Mouse (Mus musculus) embryonic facial prominence, embryonic 10.5 days (tissue): ENCODE results near the gene Cactin. TPM values are rescaled to one million over a fixed set of nuclear protein-coding genes. Genes with fewer than 3 reads are reported as not detected.

Source experiments
- DNase-seq: peaks from one replicate; pipeline ENCODE4 v3.0.0-alpha.2; 2017; ENCODE audit warnings: low spot score
- H3K27ac ChIP-seq: fragments of 300-500 bp; sonication (generic); replicated peaks from 2 replicates; pipeline ENCODE4 v1.5.1; 2016; ENCODE audit warnings: mild to moderate bottlenecking
- H3K27me3 ChIP-seq: fragments of 300-500 bp; sonication (generic); replicated peaks from 2 replicates; pipeline ENCODE4 v1.6.1; 2016; ENCODE audit warnings: low read depth, mild to moderate bottlenecking; ENCODE audit not compliant: poor library complexity, severe bottlenecking
- H3K36me3 ChIP-seq: fragments of 300-500 bp; sonication (generic); replicated peaks from 2 replicates; pipeline ENCODE4 v1.6.1; 2016; ENCODE audit warnings: mild to moderate bottlenecking, moderate library complexity
- H3K4me1 ChIP-seq: fragments of 300-500 bp; sonication (generic); 2 replicates; pipeline ENCODE4 v1.6.1; 2016
- H3K4me3 ChIP-seq: fragments of 300-500 bp; sonication (generic); 2 replicates; pipeline ENCODE4 v1.5.1; 2016; ENCODE audit warnings: mild to moderate bottlenecking, moderate library complexity
- H3K9me3 ChIP-seq: fragments of 300-500 bp; sonication (generic); 2 replicates; pipeline ENCODE4 v1.6.1; 2016; ENCODE audit warnings: mild to moderate bottlenecking
- WGBS: fragments of 180-500 bp; shearing (Covaris S2); methylation state at CpG from one replicate; pipeline ENCODE4 v1.1.7; 2016; 5-methylcytosine and 5-hydroxymethylcytosine counted together
- polyA plus RNA-seq: library from polyadenylated mRNA; unstranded; fragments of >200 nt; fragmentation: Nextera tagmentation; extraction: Ambion mirVana; gene quantifications from 2 replicates; pipeline ENCODE4 v1.2.1, GENCODE M21; 2016

The Cactin gene
- 52.3 and 54.3 TPM in 2 replicates for polyA plus RNA-seq

DNA sequence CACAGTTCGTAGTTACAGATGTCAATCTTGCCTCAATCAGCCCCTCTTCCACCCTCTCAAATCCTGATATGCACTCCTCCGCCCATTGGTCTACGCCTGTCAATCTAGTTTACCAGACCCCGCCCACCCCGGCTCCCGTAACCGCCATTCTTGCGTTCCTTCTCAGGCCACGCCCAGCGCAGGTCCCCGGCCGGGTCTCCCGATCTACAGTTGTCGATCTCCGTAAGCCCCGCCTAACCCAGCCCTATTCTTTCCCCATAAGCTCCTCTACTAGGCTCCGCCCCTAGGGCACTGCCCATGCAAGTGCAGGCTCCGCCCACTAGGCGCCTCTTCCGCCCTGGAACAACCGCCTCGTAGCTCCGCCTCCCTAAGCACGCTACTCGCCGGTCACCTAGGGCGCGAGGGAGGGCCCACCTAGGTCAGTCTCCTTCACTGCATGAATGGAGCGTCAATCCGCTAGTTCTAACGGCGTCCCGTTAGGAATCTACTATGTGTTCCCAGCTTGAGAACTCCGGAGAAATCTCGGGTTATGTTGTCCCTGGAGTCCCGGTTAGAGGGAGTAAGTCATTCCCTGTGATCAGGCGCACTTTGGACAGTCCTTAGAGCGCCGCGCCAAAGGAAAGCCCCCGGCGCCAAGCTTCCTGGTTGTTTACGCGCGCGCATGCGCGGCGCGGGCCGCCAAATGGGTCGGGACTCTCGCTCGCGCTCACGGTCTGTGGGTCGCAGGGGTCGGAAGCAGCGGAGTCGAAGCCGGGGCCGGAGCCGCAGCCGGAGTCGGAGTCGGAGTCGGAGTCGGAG, at the start of gene Cactin:
Cactin (plus strand) TSS at position 554 of the 798 bp plus-strand sequence.
- under 1% methylated on average over 68 of the region's 68 CpGs for WGBS
- Histone ChIP-seq H3K36me3 (peaks cover 69% of the 10 kb centered on the region), H3K4me1 (peaks cover 53% of the 10 kb centered on the region), H3K4me3 (peak within 1 kb of the TSS; percentile 87), H3K9me3 (no peaks in the 10 kb centered on the region), H3K27me3 (0 out of 2 replicates have a peak, but pooled peaks cover 6% of the 10 kb centered on the region), H3K27ac (peak within 1 kb of the TSS; percentile 95)
- DNase-seq = peak; percentile 100

DNA sequence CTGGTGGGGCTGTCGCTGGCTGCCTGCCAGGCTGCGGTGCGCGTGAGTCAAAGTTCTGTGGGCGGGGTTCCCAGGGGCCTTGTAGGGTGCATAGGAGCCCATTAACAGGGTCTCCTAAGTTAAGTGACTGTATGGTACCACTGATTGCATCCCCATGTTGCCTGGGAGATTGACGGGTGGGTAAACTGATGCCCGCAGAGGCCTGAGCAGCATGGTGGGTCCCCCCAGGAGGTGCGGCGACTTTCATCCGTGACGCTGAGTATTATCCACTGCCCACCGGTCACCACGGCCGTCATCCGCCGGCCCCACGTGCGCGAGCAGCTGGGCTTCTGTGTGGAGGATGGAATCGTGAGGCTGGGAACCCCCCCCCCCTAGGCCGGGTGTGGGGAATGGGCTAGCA, 48.5 kb upstream of the Cactin start:
- 0 out of 2 replicates have a peak, but pooled peaks cover 4% of the 10 kb centered on the region for H3K27me3 ChIP-seq
- WGBS = 95% methylated on average over 21 of the region's 21 CpGs
- no peak overlapping the region for H3K4me3 ChIP-seq
- no peak overlapping the region for H3K27ac ChIP-seq
- peaks cover 15% of the 10 kb centered on the region for H3K4me1 ChIP-seq
- no peak for DNase-seq
- H3K9me3 ChIP-seq = no peaks in the 10 kb centered on the region
- peaks cover 63% of the 10 kb centered on the region for H3K36me3 ChIP-seq

DNA sequence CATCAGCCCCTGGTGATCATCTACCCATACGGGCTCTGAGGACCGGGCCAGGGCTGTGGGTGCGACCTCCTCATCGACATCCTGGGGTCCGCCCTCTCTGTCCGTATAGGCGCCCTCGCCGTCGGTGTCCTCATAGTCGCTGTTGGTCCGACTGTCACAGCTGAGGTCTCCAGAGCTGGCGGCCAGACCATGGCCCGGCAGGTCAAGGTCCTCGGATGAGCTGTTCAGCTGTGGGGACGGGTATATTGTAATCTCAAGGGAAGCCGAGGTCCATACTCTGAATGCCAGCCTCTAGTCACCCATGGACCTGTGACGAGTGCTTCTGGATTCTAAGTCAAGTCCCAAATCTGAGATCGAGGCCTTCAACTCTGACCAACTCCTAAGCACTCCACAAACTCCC, 47.1 kb upstream of the Cactin start:
- Histone ChIP-seq H3K4me1 (peaks cover 6% of the 10 kb centered on the region), H3K36me3 (peaks cover 68% of the 10 kb centered on the region), H3K4me3 (no peak overlapping the region; the same call in 1 of the 2 replicates), H3K9me3 (no peaks in the 10 kb centered on the region), H3K27ac (no peak overlapping the region), H3K27me3 (0 out of 2 replicates have a peak, but pooled peaks cover 9% of the 10 kb centered on the region)
- WGBS = 95% methylated on average over 19 of the region's 19 CpGs
- no peak for DNase-seq

DNA sequence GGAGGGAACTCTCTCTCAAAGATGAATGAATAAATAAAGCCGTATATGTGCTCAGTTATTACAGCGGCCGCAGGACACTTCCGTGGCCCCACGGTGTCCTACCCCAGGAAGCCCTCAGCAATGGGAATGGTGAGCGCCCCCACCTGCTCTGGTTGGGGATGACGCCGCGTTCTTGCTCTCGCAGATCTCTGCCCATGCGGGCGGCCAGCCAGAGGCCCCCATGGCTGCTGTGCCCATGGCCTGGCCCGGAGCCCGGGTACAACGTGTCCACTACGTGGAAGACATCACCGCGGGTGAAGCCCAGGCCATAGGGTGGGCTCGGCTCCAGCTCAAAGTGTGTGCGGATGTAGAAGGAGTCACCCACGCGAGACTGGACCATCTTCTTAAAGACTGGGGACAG, 43.2 kb upstream of the Cactin start:
- DNase-seq = no peak

DNA sequence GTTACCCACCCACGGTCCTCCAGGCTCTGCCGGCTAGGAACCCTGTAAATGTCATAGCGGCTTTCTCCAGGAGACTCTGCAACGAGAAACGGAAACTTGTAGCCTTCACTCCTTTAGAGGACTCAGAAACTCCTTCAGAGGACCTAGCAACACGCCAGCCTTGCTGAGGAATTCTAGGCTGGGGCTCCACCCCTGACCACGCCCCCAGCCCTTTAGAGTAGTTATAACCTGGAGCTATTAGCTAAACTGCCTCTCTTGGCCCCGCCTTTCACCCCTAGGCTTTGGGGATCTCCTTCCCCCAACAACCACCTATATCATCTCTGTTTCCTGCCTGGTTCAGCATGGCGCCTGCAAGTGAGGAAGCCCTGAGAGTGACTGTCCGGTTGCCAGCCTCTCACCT, 41.4 kb upstream of the Cactin start:
- WGBS = 47% methylated on average over 10 of the region's 10 CpGs
- Histone ChIP-seq H3K27ac (no peak overlapping the region; the same call in 1 of the 2 replicates), H3K36me3 (peaks cover 19% of the 10 kb centered on the region; the same call in 1 of the 2 replicates), H3K4me3 (0 out of 2 replicates have a peak overlapping the region, but pooled peaks have one; percentile 32), H3K27me3 (peaks cover 59% of the 10 kb centered on the region), H3K9me3 (no peaks in the 10 kb centered on the region), H3K4me1 (peaks cover 26% of the 10 kb centered on the region)
- DNase-seq = no peak

More for the DNA sequence above, 43.2 kb upstream of the Cactin start:
- 80% methylated on average over 22 of the region's 22 CpGs for WGBS
- Histone ChIP-seq H3K4me1 (peaks cover 14% of the 10 kb centered on the region), H3K27ac (no peak overlapping the region), H3K9me3 (no peaks in the 10 kb centered on the region), H3K36me3 (peaks cover 38% of the 10 kb centered on the region), H3K4me3 (no peak overlapping the region), H3K27me3 (peaks cover 41% of the 10 kb centered on the region)

DNA sequence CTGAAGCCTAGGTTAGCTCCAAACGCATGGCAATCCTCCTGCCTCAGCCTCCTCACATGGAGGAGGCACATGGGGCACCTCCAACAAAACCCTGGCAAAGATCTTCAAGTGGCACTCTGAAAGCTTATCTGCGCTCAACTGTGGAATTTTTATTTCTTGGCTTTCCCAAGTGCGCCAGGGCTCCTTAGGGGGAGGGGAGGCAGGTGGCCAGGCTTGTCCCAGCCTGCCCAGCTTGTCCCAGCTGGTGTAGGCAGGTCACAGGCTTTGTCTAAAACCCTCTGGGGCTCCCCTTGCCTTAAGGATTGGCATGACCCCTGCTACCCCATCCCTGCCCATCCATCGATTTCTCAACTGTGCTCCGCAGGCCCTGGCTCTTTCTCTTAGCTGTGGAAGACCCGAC, 36.7 kb upstream of the Cactin start:
- peak; percentile 47 for DNase-seq
- Histone ChIP-seq H3K9me3 (no peaks in the 10 kb centered on the region), H3K4me3 (peak overlapping the region; percentile 63), H3K4me1 (peaks cover 52% of the 10 kb centered on the region), H3K27ac (peak overlapping the region; percentile 42; the same call in 1 of the 2 replicates), H3K36me3 (peaks cover 5% of the 10 kb centered on the region; the same call in 1 of the 2 replicates), H3K27me3 (peaks cover 88% of the 10 kb centered on the region)
- WGBS = 53% methylated on average over 6 of the region's 6 CpGs

DNA sequence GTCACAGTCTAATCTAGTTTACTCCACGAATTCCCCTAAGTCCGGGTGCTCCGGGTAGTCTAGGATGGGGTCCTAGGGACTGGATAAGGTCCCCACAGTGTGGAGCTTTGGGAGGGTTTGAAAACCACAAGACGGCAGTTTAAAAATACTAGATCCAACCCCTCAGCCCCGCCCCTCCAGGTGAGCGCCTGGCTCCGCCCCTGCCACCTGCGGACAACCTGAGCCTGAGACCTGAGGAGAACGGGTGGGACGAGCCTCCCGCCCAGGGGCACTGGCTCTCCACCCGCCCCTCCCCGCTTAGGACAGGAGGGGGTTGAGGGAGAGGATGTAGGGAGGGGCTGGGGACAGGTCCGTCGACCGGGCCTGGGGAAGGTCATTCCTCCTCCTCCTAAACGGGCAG, 36.2 kb upstream of the Cactin start:
- Histone ChIP-seq H3K9me3 (no peaks in the 10 kb centered on the region), H3K27me3 (peaks cover 88% of the 10 kb centered on the region), H3K4me3 (peak overlapping the region; percentile 63), H3K4me1 (peaks cover 50% of the 10 kb centered on the region), H3K27ac (peak overlapping the region; percentile 78), H3K36me3 (peaks cover 5% of the 10 kb centered on the region; the same call in 1 of the 2 replicates)
- WGBS = 8% methylated on average over 17 of the region's 17 CpGs
- peak; percentile 67 for DNase-seq

DNA sequence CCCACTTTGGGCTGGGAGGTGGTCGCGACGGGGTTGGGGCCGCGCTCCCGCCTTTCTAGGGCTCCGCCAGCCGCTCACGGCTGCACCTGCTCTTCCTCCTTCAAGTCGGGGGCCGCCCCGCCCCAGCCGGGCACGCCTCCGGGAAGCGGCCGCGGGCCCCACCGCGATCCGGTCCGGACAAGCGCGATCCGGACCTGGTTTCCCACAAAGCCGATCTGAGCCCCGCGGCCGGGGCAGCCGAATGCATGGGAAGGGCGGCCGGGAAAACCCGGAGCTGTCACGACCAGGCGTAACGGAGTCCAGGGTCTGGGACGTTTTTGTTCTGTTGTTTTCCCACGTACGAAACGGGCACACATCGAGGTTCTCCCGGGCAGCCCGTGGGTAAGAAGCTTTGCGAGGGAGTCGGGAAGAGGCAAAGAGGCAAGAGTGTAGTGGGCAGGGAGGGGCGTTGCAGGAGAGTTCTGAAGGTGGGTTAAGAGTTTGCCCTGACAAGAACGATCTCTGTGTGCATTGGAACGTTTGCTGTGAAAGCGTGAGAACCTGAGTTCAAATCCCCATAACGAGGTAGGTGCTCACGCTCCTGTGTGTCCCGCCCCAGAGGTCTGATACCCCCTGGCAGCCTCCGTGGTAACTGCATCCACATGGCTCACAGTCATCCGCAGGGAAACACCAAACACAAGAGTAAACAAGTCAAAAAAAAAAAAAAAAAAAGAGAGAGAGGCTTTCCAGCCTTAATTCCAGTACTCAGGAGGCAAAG, 35.0 kb upstream of the Cactin start:
- Histone ChIP-seq H3K27me3 (peaks cover 88% of the 10 kb centered on the region), H3K4me1 (peaks cover 51% of the 10 kb centered on the region), H3K9me3 (no peaks in the 10 kb centered on the region), H3K4me3 (peak overlapping the region; percentile 63), H3K27ac (peak overlapping the region; percentile 78), H3K36me3 (no peaks in the 10 kb centered on the region)
- peak; percentile 95 for DNase-seq
- 3% methylated on average over 54 of the region's 54 CpGs for WGBS

DNA sequence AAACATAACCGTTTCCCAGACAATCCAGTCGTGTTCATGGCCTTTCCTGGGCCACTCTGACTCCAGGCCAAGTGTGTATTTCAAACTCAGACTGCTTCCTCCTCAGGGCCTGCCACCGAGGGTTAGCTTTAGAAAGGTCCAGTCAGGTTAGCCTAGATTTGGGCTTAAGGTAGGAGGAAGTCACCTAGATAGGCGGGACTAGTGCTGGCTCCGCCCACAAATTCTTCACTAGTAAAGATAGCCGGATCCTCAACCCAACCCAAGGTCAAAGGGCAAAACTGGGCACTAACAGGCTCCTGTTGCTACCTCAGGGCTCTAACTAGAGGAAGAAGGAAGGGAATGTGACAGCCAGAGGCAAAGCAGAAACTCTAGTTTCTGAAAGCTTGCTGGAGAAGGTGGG, 34.3 kb upstream of the Cactin start:
- 42% methylated on average over 6 of the region's 6 CpGs for WGBS
- H3K9me3 ChIP-seq = no peaks in the 10 kb centered on the region
- H3K27me3 ChIP-seq = peaks cover 90% of the 10 kb centered on the region
- no peak overlapping the region for H3K27ac ChIP-seq
- peaks cover 56% of the 10 kb centered on the region for H3K4me1 ChIP-seq
- peak overlapping the region; percentile 63; the same call in 1 of the 2 replicates for H3K4me3 ChIP-seq
- H3K36me3 ChIP-seq = no peaks in the 10 kb centered on the region
- no peak for DNase-seq

DNA sequence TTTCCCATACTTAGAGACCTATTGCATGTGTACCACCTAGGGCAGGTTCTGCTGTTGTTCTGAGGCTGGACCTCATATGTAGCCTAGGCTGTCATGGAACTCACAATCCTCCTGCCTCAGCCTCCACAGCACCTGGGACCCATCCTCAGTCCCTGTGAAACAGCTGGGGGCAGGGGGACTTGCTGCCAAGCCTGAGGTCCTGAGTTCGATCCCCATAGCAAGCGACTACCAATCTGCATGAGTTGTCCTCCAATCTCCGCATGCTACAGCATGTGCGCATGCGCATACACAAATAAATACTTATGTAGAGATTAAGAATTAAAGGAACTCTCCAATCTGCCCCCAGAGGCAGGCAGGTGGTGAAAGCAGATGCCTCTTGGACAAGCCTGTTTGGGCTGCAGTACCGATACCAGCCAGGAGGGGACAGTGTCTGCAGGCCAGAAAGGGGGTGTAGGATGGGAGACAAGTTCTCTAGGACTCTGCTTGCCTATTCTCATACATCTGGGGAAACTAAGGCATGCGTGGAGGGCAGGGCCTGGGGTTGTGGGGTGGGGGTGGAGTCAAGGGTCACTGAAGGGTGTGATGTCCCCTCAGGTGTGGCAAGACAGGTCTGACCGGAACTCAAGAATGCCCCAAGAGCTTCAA, 33.3 kb upstream of the Cactin start:
- H3K4me3 ChIP-seq = no peak overlapping the region
- no peaks in the 10 kb centered on the region for H3K36me3 ChIP-seq
- WGBS = 66% methylated on average over 8 of the region's 8 CpGs
- no peaks in the 10 kb centered on the region for H3K9me3 ChIP-seq
- H3K4me1 ChIP-seq = peaks cover 56% of the 10 kb centered on the region
- DNase-seq = peak; percentile 68
- no peak overlapping the region for H3K27ac ChIP-seq
- peaks cover 92% of the 10 kb centered on the region for H3K27me3 ChIP-seq

DNA sequence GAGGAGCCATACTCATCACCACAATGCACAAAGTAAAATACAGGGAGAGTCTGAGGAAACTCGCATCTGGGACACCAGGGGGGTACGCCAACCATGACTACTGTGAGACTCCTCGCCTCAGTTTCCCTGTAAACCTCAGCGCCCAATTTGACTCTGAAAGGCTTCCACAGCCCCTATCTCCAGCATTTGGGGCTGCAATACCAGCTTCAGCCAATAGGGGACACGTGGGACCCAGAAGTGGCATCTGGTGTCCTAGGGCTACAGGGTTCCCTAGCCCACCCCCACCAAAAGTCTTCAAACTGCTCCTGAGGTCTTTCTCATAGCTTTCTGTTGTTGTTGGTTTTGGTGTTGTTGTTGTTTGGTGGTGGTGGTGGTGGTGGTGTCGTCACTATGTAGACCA, 32.3 kb upstream of the Cactin start:
- 33% methylated on average over 6 of the region's 6 CpGs for WGBS
- Histone ChIP-seq H3K4me3 (no peak overlapping the region), H3K27me3 (peaks cover 82% of the 10 kb centered on the region), H3K27ac (no peak overlapping the region), H3K9me3 (no peaks in the 10 kb centered on the region), H3K4me1 (peaks cover 61% of the 10 kb centered on the region), H3K36me3 (no peaks in the 10 kb centered on the region)
- DNase-seq = peak; percentile 55

DNA sequence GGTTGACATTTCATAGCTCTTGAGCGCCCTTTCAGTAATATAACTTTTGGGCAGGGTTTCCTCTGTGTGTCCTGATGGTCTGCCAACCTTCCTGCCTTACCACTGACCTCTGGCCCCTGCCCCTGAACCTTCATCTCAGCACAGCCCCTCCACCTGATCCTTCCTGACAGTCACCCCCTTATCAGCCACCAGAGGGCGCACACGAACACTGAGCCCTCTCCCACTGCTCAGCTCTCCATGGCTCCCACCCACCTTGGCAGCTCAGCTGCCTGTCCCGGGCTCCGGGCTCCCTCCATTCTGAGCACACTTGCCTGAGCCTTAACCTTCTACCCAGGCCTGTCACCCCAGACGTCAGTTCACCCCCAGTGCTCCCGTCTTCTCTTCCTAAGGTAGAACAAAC, 31.6 kb upstream of the Cactin start:
- peaks cover 75% of the 10 kb centered on the region for H3K27me3 ChIP-seq
- no peak overlapping the region for H3K27ac ChIP-seq
- peaks cover 61% of the 10 kb centered on the region for H3K4me1 ChIP-seq
- 0 out of 2 replicates have a peak overlapping the region, but pooled peaks have one; percentile 17 for H3K4me3 ChIP-seq
- no peaks in the 10 kb centered on the region for H3K9me3 ChIP-seq
- DNase-seq = peak; percentile 79
- H3K36me3 ChIP-seq = 0 out of 2 replicates have a peak, but pooled peaks cover under 1% of the 10 kb centered on the region
- WGBS = 3% methylated on average over 7 of the region's 7 CpGs
